Mouse (Mus musculus): Measurements from ENCODE around the gene Sv2c.

- no peak for TF ChIP-seq EP300 (IDR thresholded peaks at IDR 0.05)
- TF ChIP-seq CTCF (IDR thresholded peaks at IDR 0.05): no peak
Observed at GRCm38 (mm10) chr13:95955204-95955603, 177.2 kb downstream of the Sv2c start.

Measured in lung, postnatal 0 days (tissue).